Mouse (Mus musculus) liver, adult (tissue): Measurements from ENCODE around the gene Pla2g5.

Experiments
- GATA4 ChIP-seq: IDR thresholded peaks from 2 replicates; pipeline ENCODE4 v1.6.1; 2014; ENCODE audit warnings: mild to moderate bottlenecking, low read length; ENCODE audit not compliant: insufficient replicate concordance

Gene Pla2g5

GRCm38 (mm10) chr4:138777417-138778407, 85.6 kb downstream of the Pla2g5 start:
- no peak for TF ChIP-seq GATA4

GRCm38 (mm10) chr4:138775435-138775834, 87.8 kb downstream of the Pla2g5 start, which contains the start of gene Pla2g2d:
Gene Pla2g2d (plus strand): TSS chr4:138775735.
- TF ChIP-seq GATA4 = no peak

- TF ChIP-seq GATA4 = no peak
These were observed 90.9 kb downstream of the Pla2g5 start for GRCm38 (mm10) chr4:138772386-138772785.

GRCm38 (mm10) chr4:138771970-138772369, 91.3 kb downstream of the Pla2g5 start:
- no peak for TF ChIP-seq GATA4

GRCm38 (mm10) chr4:138762266-138762665, 101.0 kb downstream of the Pla2g5 start:
- no peak for TF ChIP-seq GATA4

GRCm38 (mm10) chr4:138757416-138757815, 105.9 kb downstream of the Pla2g5 start, which contains the start of gene Pla2g2f:
Gene Pla2g2f (minus strand): TSS chr4:138757626.
- TF ChIP-seq GATA4 = no peak

- TF ChIP-seq GATA4 = no peak
These were observed 107.3 kb downstream of the Pla2g5 start for GRCm38 (mm10) chr4:138755983-138756382.

- TF ChIP-seq GATA4 = no peak
These were observed 107.8 kb downstream of the Pla2g5 start for GRCm38 (mm10) chr4:138755439-138755838.

GRCm38 (mm10) chr4:138754432-138754831, 108.8 kb downstream of the Pla2g5 start:
- TF ChIP-seq GATA4 = no peak

GRCm38 (mm10) chr4:138753608-138754007, 109.7 kb downstream of the Pla2g5 start:
- no peak for TF ChIP-seq GATA4

- TF ChIP-seq GATA4 = no peak
These were observed 110.7 kb downstream of the Pla2g5 start for GRCm38 (mm10) chr4:138752603-138753002.
